Mouse (Mus musculus) testis, postnatal 14 days (tissue): ENCODE data around the gene Tenm2.
A peak's percentile ranks its signal among the peaks of the same experiment; 100 is the strongest.

Source experiments
- DNase-seq: peaks from one replicate; pipeline ENCODE4 v3.0.0; 2021; ENCODE audit warnings: low spot score

Gene Tenm2

GRCm38 (mm10) chr11:36350264-36350663 lies 885.5 kb downstream of the Tenm2 start:
- no peak for DNase-seq

GRCm38 (mm10) chr11:36349856-36350255 lies 885.9 kb downstream of the Tenm2 start:
- no peak for DNase-seq

GRCm38 (mm10) chr11:36341799-36342198 lies 894.0 kb downstream of the Tenm2 start:
- DNase-seq, result no peak

GRCm38 (mm10) chr11:36338424-36338823 lies 897.3 kb downstream of the Tenm2 start:
- no peak for DNase-seq

- DNase-seq, result no peak
These were observed 898.7 kb downstream of the Tenm2 start for GRCm38 (mm10) chr11:36337063-36337462.

GRCm38 (mm10) chr11:36335147-36335546 lies 900.6 kb downstream of the Tenm2 start:
- DNase-seq, result no peak

GRCm38 (mm10) chr11:36334100-36334735 lies 901.5 kb downstream of the Tenm2 start:
- DNase-seq, result no peak

GRCm38 (mm10) chr11:36332222-36332621 lies 903.5 kb downstream of the Tenm2 start:
- DNase-seq, result no peak

GRCm38 (mm10) chr11:36331408-36332178 lies 904.2 kb downstream of the Tenm2 start:
- DNase-seq, result no peak

- no peak for DNase-seq
These were observed 908.5 kb downstream of the Tenm2 start for GRCm38 (mm10) chr11:36327243-36327642.

GRCm38 (mm10) chr11:36309317-36309716 lies 926.4 kb downstream of the Tenm2 start:
- DNase-seq, result no peak

- DNase-seq, result peak; percentile 60
These were observed 928.5 kb downstream of the Tenm2 start for GRCm38 (mm10) chr11:36307276-36307675.

GRCm38 (mm10) chr11:36305348-36305950 lies 930.3 kb downstream of the Tenm2 start:
- no peak for DNase-seq

GRCm38 (mm10) chr11:36302913-36303371 lies 932.8 kb downstream of the Tenm2 start:
- peak; percentile 9 for DNase-seq

- DNase-seq, result no peak
These were observed 933.7 kb downstream of the Tenm2 start for GRCm38 (mm10) chr11:36302096-36302495.

GRCm38 (mm10) chr11:36296568-36296967 lies 939.2 kb downstream of the Tenm2 start:
- no peak for DNase-seq

GRCm38 (mm10) chr11:36292206-36292605 lies 943.6 kb downstream of the Tenm2 start:
- no peak for DNase-seq

- no peak for DNase-seq
These were observed 949.5 kb downstream of the Tenm2 start for GRCm38 (mm10) chr11:36286246-36286645.

- no peak for DNase-seq
These were observed 955.2 kb downstream of the Tenm2 start for GRCm38 (mm10) chr11:36280533-36280932.

- DNase-seq, result no peak
These were observed 957.9 kb downstream of the Tenm2 start for GRCm38 (mm10) chr11:36277903-36278215.

- DNase-seq, result no peak
These were observed 958.4 kb downstream of the Tenm2 start for GRCm38 (mm10) chr11:36277192-36277902.

- DNase-seq, result no peak
These were observed 959.7 kb downstream of the Tenm2 start for GRCm38 (mm10) chr11:36276015-36276414.

GRCm38 (mm10) chr11:36272149-36272548 lies 963.6 kb downstream of the Tenm2 start:
- DNase-seq, result no peak
